8 mouse cellular contexts compared by ENCODE assay signal in genomic region chr2:158146223-158146622, GRCm38 (mm10). TPM values are rescaled to one million over a fixed set of nuclear protein-coding genes. Genes with fewer than 3 reads are reported as not detected.
DNase-seq lines count a peak whose midpoint lies in the region; ATAC-seq and TF ChIP-seq lines count a peak whose summit lies in the region.

TSS of gene Tgm2 (minus strand) at chr2:158146436.

- peaks cover 6% of the 10 kb centered on the region; the same call in 1 of the 2 replicates for H3K9me3 ChIP-seq in heart, embryonic 14.5 days (ENCODE audit: control insufficient read depth, low read length)
- peaks cover 4% of the 10 kb centered on the region for H3K9me3 ChIP-seq in liver, embryonic 14.5 days (ENCODE audit: control insufficient read depth, low read length)
- no peaks in the 10 kb centered on the region for H3K9me3 ChIP-seq in stomach, embryonic 15.5 days

- H3K4me3 ChIP-seq in brown adipose tissue, adult 24 weeks (ENCODE audit: insufficient read depth, low read depth, low read length), result peak within 1 kb of the TSS; percentile 83
- H3K4me3 ChIP-seq in heart, embryonic 14.5 days (ENCODE audit: control insufficient read depth in 1 of 2, insufficient read depth in 1 of 2, low read depth in 1 of 2, low read length in 2 of 2), result peak within 1 kb of the TSS; percentile 71 to 74
- peak within 1 kb of the TSS; percentile 69 to 75 for H3K4me3 ChIP-seq in liver, embryonic 14.5 days (ENCODE audit: insufficient read depth in 1 of 2, low read depth in 2 of 2, low read length in 2 of 2)
- H3K4me3 ChIP-seq in stomach, embryonic 15.5 days (replicated peaks), result peak within 1 kb of the TSS; percentile 60

- H3K27ac ChIP-seq in brown adipose tissue, adult 24 weeks (replicated peaks; ENCODE audit: low read depth, low read length), result peak within 1 kb of the TSS; percentile 89
- H3K27ac ChIP-seq in heart, embryonic 14.5 days (replicated peaks in 1 of 2; ENCODE audit: control insufficient read depth in 1 of 2, insufficient read depth in 1 of 2, low read depth in 2 of 2, low read length in 2 of 2), result peak within 1 kb of the TSS; percentile 72 to 99
- peak within 1 kb of the TSS; percentile 97 for H3K27ac ChIP-seq in liver, embryonic 14.5 days
- H3K27ac ChIP-seq in stomach, embryonic 15.5 days, result peak within 1 kb of the TSS; percentile 44

- peak; percentile 86 for TF ChIP-seq CTCF in liver, embryonic 14.5 days (IDR thresholded peaks at IDR 0.05; ENCODE audit: low read depth)

- peak; percentile 78 for DNase-seq in CD4-positive helper T cell, adult 2 months (ENCODE audit: low read depth, low spot score)
- peak; percentile 94 for DNase-seq in kidney, postnatal 14 days
- peak; percentile 84 to 85 (median 84) for DNase-seq in liver, embryonic 14.5 days (ENCODE audit: low read depth in 3 of 3, low spot score in 3 of 3)
- DNase-seq in neural tube, embryonic 10.5 days (ENCODE audit: extremely low spot score, low spot score), result peak; percentile 90

- peaks cover 19% of the 10 kb centered on the region for H3K4me1 ChIP-seq in brown adipose tissue, adult 24 weeks (ENCODE audit: control insufficient read depth, insufficient read depth, insufficient read length, low read length)
- H3K4me1 ChIP-seq in heart, embryonic 14.5 days (ENCODE audit: control insufficient read depth in 2 of 2, insufficient read depth in 2 of 2, low read length in 2 of 2), result peaks cover 27 to 43% of the 10 kb centered on the region in 2 experiments
- peaks cover 36 to 42% of the 10 kb centered on the region in 2 experiments for H3K4me1 ChIP-seq in liver, embryonic 14.5 days (replicated peaks; ENCODE audit: control insufficient read depth in 2 of 2, insufficient read depth in 2 of 2, low read length in 1 of 2)
- H3K4me1 ChIP-seq in stomach, embryonic 15.5 days, result peaks cover 30% of the 10 kb centered on the region

- peak within 1 kb of the TSS; percentile 95 for H3K9ac ChIP-seq in heart, embryonic 14.5 days (ENCODE audit: low read length)
- peak within 1 kb of the TSS; percentile 85 for H3K9ac ChIP-seq in liver, embryonic 14.5 days (replicated peaks)
- peak within 1 kb of the TSS; percentile 65 for H3K9ac ChIP-seq in stomach, embryonic 15.5 days

- ATAC-seq in erythroid progenitor cell, adult 5-6 weeks (replicated peaks; ENCODE audit: low FRiP score, poor library complexity, severe bottlenecking), result peak; percentile 70
- peak; percentile 62 for ATAC-seq in heart, embryonic 14.5 days (ENCODE audit: insufficient number of reproducible peaks, insufficient read depth, low FRiP score, low read depth)
- peak; percentile 55 for ATAC-seq in liver, embryonic 14.5 days (ENCODE audit: insufficient read depth)
- ATAC-seq in stomach, embryonic 15.5 days (ENCODE audit: insufficient read depth, low FRiP score, low read depth), result peak; percentile 69

- under 1% methylated on average over 31 of the region's 33 CpGs for WGBS in heart, embryonic 14.5 days
- WGBS in liver, embryonic 14.5 days (ENCODE audit: insufficient replicate concordance), result 1% methylated on average over 33 of the region's 33 CpGs
- 1% methylated on average over 33 of the region's 33 CpGs for WGBS in stomach, embryonic 15.5 days

- peaks cover 16% of the 10 kb centered on the region for H3K36me3 ChIP-seq in heart, embryonic 14.5 days (ENCODE audit: control insufficient read depth, insufficient read depth, low read length)
- peaks cover 17% of the 10 kb centered on the region for H3K36me3 ChIP-seq in liver, embryonic 14.5 days (replicated peaks; ENCODE audit: control insufficient read depth, insufficient read depth, low read depth)
- no peaks in the 10 kb centered on the region for H3K36me3 ChIP-seq in stomach, embryonic 15.5 days

- TF ChIP-seq EP300 in liver, embryonic 14.5 days (IDR thresholded peaks at IDR 0.05; ENCODE audit: low read depth), result no peak

- H3K4me2 ChIP-seq in heart, embryonic 14.5 days (ENCODE audit: low read length), result peak within 1 kb of the TSS; percentile 85
- peak within 1 kb of the TSS; percentile 94 for H3K4me2 ChIP-seq in liver, embryonic 14.5 days (ENCODE audit: low read depth)
- peak within 1 kb of the TSS; percentile 72 for H3K4me2 ChIP-seq in stomach, embryonic 15.5 days

- H3K27me3 ChIP-seq in heart, embryonic 14.5 days (ENCODE audit: control insufficient read depth, insufficient read depth, low read length), result no peaks in the 10 kb centered on the region
- H3K27me3 ChIP-seq in liver, embryonic 14.5 days (ENCODE audit: control insufficient read depth, insufficient read depth, low read length), result no peaks in the 10 kb centered on the region
- no peaks in the 10 kb centered on the region for H3K27me3 ChIP-seq in stomach, embryonic 15.5 days (replicated peaks)

RNA-seq across cellular contexts. Expression of gene Tgm2, which starts in this region (rescaled TPM):
- polyA plus RNA-seq in brown adipose tissue, adult 24 weeks (2012; ENCODE audit: insufficient read depth, insufficient read length, missing spikeins), result 66.0 and 82.7 TPM in 2 replicates
- total RNA-seq in erythroid progenitor cell, adult 5-6 weeks (2015; ENCODE audit: low replicate concordance), result 16.3 and 27.4 TPM in 2 replicates
- 23.0 and 33.9 TPM in 2 replicates for total RNA-seq in erythroid progenitor cell, adult 5-6 weeks (2017; ENCODE audit: low replicate concordance)
- polyA plus RNA-seq in heart, embryonic 14.5 days (2014; fragmentation: Nextera tagmentation; extraction: Ambion mirVana), result 140 and 160 TPM in 2 replicates
- 41.9 and 44.6 TPM in 2 replicates for polyA plus RNA-seq in liver, embryonic 14.5 days (2012; rRNA removed)
- 34.6 and 37.7 TPM in 2 replicates for polyA plus RNA-seq in liver, embryonic 14.5 days (2014; fragmentation: Nextera tagmentation; extraction: Ambion mirVana)
- polyA plus RNA-seq in stomach, embryonic 15.5 days (2015; fragmentation: Nextera tagmentation; extraction: Ambion mirVana), result 91.7 and 93.1 TPM in 2 replicates

Comparison
In these comparisons a context has a peak if more than half of its experiments do, and no peak if none do; other contexts are left out.
1. Peak in every context shown above with its lines: DNase-seq, ATAC-seq, H3K4me3 ChIP-seq and H3K27ac ChIP-seq.
2. H3K27ac ChIP-seq: peak in every context shown above with its lines; median percentile 97 in liver, embryonic 14.5 days; 89 in brown adipose tissue, adult 24 weeks; 86 in heart, embryonic 14.5 days; 44 in stomach, embryonic 15.5 days.